Mouse (Mus musculus) thymus, adult 2 months (tissue): ENCODE results near the gene Cat.

Experiments used
- CTCF ChIP-seq: fragments of 200-500 bp; IDR thresholded peaks from 2 replicates; pipeline ENCODE4 v1.5.1; 2012; ENCODE audit warnings: mild to moderate bottlenecking, control low read depth, low read length, moderate library complexity, borderline replicate concordance; ENCODE audit not compliant: control insufficient read depth, poor library complexity, insufficient read depth; ENCODE audit errors: extremely low read depth
- POLR2A ChIP-seq: fragments of 200-500 bp; IDR thresholded peaks from 2 replicates; pipeline ENCODE4 v1.6.1; 2012; ENCODE audit warnings: mild to moderate bottlenecking, low read length, control low read depth, moderate library complexity; ENCODE audit not compliant: control insufficient read depth, poor library complexity, insufficient read depth; ENCODE audit errors: extremely low read depth

DNA sequence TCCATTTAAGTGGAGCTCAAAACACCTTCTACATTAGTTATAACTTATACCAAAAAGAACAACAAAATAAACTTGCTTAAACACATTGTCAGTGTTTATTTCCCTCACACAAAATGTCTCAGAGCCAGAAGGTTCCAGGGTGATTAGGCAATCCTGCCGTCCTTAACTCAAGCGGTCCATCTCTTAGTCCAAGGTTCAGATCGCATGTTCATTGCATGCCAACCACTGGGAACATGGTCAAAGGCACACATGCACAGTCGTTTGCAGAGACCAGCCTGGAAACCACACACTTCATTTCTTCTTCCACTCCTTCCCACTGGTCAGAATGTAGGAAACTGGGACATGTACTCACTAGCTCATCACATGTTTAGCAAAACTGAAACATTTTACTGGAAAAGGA lies 7.6 kb upstream of the Cat start:
- TF ChIP-seq CTCF (no peak), POLR2A (no peak)
